Mouse (Mus musculus) ovary, postnatal 14 days (tissue): ENCODE results near the gene Zfp322a.
"Not testable (repeated sequence)": the region's sequence is repeated elsewhere in the genome, so short reads cannot be mapped to it uniquely, and the experiment has no call there.

Source experiments
- DNase-seq: peaks from one replicate; pipeline ENCODE4 v3.0.0; 2022; ENCODE audit warnings: low spot score

Gene Zfp322a

GRCm38 (mm10) chr13:23317305-23317889, 51.6 kb downstream of the Zfp322a start:
- DNase-seq, result no peak

GRCm38 (mm10) chr13:23312909-23313669, 55.9 kb downstream of the Zfp322a start:
- DNase-seq, result no peak

- DNase-seq, result no peak
Measured at GRCm38 (mm10) chr13:23310036-23310435, 59.0 kb downstream of the Zfp322a start.

GRCm38 (mm10) chr13:23309495-23310011, 59.5 kb downstream of the Zfp322a start:
- DNase-seq, result no peak

- DNase-seq, result not testable (repeated sequence)
Measured at GRCm38 (mm10) chr13:23308639-23309307, 60.2 kb downstream of the Zfp322a start.

- no peak for DNase-seq
Measured at GRCm38 (mm10) chr13:23307069-23307814, 61.8 kb downstream of the Zfp322a start.

GRCm38 (mm10) chr13:23306707-23307068, 62.3 kb downstream of the Zfp322a start:
- DNase-seq, result no peak
